Mouse (Mus musculus) gastrocnemius, adult 18-20 months (tissue): ENCODE results near the gene Plch1. TPM values are rescaled to one million over a fixed set of nuclear protein-coding genes. Genes with fewer than 3 reads are reported as not detected.

Experiments
- DNase-seq: peaks from one replicate; pipeline ENCODE4 v3.0.0; 2021; ENCODE audit warnings: low spot score
- total RNA-seq, 2 experiments: library from RNA; stranded (reverse); gene quantifications; 2 replicates each; pipeline ENCODE4 v1.2.3; 2021

Plch1 gene
- total RNA-seq, 2 experiments from 2014 or later: not detected

DNA sequence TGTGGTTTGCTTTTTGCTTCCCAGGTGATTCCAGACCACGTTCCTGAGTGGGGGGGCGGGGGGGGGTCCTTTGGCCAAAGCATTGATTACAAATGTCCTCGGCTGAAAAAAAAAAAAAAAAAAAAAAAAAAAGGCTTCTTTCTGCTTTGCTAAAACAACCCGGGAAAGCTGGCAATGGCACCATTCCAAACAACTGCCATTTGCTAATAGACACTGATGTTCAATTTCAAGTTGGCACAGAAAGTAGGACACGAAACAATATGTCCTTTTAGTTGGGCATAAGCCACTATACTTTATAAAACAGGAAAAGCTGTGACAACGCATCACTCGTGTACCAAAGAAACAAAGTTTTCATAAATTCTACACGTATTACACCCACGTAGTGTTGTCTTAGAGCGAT lies 36.6 kb downstream of the Plch1 start:
- no peak for DNase-seq

DNA sequence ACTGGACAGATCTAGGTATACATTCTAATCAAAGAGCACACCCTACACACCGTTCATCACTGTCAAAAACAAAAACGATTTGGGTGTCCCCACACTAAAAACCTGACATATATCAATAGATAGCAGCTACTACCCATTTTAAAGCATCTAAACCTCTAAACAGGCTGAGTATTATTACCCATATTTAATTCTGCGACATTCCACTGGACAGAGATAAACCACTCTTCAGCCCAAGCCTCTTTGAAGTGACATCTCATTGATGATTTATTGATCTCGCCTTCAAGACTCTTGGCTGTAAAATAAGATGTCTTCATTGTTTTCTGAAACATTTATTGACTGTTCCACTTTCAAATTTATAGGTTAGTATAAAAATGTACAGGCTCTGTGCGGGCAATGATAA lies 46.4 kb downstream of the Plch1 start:
- DNase-seq: no peak

DNA sequence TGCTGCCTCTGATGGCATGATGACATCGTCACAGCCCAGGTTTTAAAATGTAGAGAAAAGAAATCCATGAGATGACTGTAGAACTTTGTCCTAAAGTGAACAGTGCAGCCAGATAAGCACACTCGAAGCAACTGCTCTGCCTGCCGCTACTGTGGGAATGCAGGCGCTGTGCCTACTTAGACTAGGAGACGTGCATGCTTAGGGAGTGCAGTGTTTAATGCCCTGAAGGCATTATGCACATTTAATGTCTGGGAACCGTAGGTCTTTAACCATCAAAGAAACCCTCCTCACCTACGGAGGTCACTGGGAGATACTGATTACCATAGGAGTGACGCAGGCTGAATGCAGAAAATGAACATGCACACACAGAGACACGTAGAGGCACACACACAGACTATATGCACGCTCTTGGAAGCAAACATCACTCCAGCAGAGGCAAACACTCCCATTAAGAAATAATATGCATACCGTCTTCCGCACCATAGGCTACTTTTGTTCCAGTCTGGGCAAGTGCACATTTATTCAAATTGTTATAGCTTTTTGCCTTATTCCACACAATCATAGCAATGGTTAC lies 48.1 kb downstream of the Plch1 start:
- no peak for DNase-seq

DNA sequence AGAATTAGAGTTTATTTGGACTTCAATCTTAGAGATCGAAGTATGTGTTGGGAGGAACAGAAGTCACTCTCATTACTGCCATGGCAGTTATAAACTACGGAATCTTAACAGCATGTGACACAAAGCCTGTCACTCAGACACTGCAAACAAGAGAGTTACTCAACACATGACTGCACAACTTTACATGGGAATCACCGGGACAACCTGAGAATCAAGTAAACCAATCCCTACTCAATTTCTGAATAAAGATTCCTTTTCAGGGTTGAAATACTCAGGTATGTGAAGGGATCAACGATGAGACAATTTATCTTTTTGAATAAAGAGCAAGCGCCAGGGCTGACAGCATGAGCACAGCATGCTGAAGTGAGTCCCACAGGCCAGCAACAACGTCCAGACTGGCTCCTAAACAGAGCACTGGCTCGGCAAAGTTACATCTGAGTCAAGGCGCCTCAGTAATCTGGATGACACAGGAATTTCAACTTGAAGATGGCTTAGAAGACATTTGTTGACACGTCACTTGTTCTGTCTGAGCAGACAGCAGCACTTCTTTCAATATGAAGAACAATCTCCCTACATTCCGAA lies 49.4 kb downstream of the Plch1 start:
- no peak for DNase-seq

DNA sequence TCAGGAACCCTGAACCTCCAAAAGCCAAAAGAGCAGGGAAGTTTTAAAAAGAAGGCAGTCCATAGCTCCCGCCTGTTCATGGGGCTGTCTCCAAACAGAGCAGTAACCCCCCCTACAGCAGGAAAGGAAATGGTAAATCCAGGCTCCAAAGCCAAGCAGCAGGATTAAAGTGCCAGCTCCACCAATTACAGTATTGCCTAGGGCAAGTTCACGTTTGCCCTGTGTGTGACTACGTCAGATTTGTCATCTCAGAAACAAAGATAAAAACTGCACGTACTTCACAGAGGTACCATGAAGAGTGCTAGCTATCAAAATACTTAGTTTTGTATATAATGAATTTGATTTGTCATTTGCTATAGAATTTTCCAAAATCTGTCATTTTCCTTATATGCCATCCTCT lies 55.1 kb downstream of the Plch1 start:
- DNase-seq: no peak

DNA sequence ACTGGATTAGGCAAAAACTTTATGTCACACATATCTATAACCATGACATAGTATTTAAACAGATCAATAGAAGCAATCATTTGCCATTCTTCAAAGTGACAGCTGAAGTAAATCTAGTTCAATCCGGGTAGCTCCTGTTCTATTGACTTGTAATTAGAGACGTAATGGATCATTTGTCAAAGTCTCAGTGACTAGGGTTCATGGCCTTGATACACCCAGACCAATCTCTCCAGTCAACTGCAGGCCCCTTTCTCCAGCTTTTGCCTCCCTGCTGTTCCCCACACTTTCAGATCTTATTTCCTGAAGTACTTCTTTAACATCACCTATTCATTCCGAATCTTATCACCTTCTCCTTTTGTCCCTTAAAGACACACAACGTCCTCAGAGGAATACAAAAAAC lies 56.8 kb downstream of the Plch1 start:
- DNase-seq: no peak

DNA sequence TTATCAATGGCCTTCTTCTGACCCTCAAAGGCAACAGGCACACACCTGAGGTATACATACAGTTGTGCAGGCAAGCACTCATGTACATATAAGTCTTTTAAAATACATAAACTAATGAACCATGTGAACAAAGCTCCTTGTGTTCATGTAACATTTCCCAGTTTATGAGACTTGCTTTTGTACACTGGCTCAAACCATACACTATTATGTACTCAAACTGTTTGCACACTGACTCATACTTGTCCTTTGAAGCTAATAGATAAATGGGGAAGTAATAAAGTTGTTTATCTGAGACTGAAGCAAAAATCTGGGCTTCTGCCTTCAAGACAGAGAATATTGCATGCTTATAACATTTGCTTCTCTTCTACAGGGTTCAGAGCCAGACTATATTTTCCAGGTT lies 61.5 kb downstream of the Plch1 start:
- DNase-seq: no peak

DNA sequence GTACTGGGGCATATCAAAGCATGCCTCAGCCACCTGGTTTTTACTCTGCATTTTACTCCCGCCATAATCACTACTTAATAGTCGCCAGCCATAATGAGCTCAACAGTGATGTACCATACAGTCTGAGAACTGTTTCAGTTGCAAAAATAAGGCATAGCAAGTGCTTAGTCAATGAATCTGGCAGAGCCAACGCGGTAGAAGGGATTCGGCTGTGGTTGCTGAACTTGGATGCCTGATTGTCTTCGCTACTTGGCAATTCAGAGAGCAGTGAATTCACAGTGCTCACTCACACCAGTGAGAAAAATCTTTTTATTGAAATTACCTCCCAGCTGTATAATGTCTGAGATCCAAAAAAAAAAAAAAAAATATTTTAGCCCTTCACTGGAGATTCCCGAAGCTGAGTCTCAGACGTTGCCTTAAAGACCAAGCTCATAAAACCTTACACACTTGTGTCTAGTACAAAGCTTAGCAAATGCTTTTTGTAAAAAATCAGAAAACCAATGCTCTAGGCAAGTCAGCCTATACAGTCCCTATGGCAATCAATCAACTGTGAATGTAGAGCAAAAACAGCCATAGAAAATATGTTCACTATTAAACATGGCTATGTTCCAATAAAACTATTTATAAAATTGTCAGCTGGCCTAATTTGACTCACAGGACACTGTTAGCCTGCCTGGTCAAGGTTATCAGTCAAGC lies 62.2 kb downstream of the Plch1 start:
- DNase-seq: no peak

DNA sequence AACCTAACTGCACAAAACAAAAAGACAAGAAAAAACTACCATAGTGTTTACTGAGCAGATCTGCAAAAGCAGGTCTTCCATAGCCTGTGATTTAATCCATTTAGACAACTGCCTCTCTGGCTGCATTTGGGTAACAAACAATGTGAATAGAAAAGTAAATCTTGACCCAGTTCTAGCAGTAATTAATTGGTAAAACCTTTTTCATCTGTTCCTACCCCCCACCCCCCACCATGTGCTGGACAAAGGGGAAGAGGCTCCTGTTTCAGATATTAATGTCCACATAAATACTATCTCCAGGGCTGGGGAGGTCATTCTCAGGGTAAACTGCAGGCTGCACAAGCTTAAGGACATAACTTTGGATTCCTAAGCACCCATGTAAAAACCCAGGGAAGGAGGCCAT lies 63.5 kb downstream of the Plch1 start:
- DNase-seq: no peak

DNA sequence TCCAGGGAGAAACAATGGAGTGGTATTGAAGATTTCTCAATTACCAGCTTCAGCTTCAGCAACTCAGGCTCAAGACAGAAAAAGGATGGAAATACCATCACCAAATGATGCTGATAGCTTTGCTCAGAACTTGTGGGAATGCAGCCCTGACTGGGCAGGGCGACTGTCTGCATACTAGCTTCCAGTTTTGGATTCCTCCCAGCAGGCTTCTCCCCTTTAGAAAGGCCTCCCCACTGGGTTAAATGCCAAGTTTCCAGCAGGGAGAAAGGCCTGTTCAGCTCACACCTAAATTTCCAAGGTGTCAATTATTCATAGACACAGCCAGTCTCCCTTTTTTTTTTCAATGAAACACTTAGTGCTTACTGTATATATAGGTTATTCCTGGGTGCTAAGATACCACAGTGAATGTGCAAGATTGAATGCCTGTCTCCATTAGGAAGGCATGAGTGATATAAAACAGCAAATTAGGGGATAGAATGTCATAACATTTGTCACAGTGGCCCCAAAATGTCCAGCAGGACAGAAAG lies 75.3 kb downstream of the Plch1 start:
- DNase-seq: no peak

DNA sequence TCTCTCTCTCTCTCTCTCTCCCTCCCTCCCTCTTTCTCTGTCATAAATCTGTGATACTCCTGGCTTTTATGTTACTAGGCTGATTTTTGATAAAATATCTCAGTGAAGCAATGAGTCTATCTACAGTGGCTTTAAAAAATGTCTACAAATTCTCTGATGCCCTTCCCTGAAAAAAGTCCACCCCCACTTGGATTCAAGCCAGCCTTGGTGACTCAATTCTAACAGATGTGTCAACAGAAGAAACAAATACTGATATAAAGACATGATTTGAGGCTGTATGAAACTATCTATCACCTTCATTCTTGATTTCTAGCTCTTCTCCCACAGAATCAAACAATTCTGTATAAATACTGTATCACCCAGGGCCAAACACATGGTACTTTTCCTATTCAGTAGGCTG lies 76.6 kb downstream of the Plch1 start:
- DNase-seq: no peak

DNA sequence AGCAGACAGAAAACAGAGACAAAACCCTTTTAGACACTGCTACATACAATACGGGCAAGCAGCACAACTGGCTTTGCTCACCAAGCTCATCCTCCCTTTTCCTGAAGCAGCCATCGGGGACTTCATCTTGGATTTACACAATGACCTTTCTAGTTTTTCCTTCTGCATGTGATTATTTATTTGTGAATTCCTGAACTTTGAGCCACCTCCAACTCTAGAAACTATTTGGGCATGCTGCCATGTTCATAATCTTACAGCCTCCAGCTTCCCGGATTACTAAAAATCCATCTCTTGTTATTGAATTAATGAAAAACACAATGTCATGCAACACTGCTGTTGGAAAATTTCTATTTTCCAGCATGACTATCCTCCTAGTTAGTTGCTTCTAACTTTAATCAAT lies 84.1 kb downstream of the Plch1 start:
- peak; percentile 2 for DNase-seq

DNA sequence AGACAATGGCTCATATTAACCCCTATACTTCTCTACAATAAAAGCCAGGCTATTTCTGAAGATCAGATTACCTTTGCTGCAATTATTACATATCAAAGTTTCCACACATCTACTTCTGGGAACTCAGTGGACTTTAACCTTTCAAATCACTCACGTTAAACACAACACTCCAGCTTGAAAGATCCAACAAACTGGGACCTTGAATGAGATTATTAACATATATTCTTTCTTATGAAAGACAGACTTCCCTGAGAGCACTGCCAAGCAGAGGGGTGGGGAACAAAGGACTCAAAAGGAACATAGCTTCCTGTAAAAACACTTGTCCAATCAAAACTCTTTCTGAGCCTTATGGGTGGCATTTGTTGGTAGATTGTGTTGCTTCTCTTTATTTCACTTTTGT lies 85.1 kb downstream of the Plch1 start:
- DNase-seq: no peak

DNA sequence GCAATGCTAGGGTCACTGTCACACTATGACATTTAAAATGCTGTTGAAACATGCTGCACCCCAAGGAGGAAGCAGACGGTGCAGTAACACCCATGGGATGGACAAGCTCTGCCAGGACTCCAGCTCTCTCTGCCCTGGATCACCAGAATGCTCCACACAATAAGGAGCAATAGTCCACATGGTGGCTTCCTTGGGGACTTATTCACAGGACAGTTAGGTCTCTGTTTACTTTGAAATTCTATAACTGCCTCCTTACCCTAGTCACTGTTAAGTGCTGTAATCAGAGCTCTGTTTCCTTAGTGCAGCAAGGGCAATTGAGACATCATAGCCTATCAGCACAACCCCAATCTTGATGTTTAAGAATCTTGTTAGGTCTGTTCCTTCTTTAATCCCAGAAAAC lies 92.4 kb downstream of the Plch1 start:
- DNase-seq: no peak

DNA sequence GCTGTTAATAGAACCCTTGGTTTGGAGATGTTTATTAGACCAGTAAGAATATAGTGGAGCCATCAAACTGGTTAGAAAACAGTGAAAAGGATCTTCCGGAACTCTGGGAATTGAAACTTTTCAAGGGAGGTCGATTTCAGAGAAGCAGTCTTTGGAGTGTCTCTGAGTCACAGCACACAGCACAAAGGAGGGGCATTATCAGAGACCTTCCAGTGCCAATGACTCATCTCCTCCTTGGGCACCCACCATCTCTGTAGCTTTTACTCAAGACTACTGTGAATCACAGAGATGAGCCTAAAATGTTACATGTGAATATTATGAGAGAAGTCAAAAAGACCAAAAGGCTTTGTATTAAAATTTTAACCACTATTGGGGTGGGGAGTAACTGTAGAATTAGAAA lies 93.8 kb downstream of the Plch1 start:
- DNase-seq: no peak

DNA sequence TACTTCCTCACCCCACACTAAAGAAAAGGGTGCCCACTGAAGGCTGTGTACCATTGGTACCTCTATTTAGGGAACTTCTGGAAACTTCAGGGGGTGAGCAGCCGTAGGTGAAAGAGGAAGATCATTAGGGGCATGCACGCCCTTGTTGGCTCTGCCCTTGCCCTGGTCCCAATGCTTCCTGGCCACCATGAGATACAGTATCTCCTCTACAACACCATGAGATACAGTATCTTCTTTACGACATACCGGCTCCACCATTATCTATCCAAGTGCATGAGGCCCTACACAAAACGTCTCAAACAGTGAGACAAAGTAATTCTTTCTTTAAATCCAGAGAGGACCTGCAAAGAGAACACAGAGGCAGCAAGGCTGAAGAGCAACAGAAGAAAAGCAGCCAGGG lies 98.6 kb downstream of the Plch1 start:
- no peak for DNase-seq

DNA sequence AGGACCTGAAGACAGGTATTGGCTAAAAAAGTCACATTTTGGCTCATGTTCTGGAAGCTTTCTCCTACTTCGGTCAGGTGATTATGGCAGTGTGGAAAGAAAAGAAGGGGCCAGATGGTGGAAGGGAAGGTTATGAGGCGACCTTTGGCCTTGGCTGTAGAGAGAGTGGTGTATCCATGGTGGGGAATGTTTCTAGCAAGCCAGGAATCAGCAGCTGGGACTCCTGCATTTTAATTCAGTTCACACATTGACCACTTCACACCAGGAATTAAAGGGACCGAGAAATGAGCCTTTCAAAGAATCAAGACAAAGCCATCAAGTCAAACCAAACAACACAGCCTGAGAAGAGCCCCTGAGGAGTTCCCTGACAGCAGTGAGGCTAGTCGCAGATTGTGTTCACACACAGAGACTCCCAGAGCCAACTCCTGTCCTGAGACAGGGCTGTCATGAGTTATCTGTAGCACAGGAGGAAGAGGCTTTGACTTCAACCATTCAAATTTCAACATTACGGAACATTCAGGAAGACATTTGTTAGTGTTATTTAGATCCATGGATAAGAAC lies 112.4 kb downstream of the Plch1 start:
- DNase-seq: no peak

DNA sequence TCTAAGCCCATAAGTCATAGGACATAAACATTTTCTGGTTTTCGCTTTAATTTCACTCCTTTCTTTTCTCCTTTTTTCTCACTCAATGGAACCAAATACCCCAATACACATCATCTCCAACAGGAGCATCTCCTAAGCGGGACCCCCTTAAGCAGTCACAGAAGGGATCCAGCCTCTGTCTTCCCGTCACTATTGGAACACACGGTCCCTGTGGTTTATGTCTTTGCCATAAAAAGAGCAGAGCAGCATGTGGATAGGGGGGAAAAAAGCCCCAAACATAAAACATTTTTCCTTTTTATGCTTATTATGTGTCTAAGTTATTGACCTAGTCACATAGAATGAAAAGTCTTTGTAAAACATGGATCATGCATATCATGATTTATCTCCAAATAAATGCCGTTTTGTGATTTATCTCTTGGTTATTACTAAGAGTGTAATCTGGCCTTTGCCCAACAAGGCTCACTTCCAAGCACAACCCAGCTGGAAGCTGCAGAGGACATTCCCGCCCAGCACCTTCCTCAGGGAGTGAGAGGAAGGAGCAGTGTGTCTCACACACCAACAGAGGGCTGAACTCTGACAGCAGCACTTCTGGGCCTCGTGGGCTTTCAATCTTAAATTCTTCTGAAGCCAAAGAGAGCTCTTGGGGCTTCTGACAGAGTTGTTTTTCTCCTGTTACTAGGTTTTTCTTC lies 126.5 kb downstream of the Plch1 start:
- peak; percentile 59 for DNase-seq

DNA sequence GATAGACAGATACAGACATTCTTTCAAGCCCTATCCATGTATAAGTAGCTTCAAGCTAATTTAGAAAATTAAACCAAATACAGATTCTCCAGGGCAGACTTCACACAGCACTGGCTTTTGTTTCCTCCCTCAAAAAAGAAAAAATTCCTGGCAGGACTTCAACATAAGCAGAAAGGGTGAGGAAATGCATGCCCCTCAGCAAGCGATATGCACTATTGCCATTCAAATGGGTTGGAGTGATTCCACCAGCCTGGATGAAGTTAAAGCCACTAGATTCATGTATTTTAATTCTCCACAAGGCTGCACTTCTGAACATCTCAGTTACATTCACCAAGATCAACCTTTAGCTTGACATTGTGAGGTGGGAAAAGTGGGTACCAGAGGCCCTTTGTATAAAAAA lies 138.5 kb downstream of the Plch1 start:
- DNase-seq: no peak

DNA sequence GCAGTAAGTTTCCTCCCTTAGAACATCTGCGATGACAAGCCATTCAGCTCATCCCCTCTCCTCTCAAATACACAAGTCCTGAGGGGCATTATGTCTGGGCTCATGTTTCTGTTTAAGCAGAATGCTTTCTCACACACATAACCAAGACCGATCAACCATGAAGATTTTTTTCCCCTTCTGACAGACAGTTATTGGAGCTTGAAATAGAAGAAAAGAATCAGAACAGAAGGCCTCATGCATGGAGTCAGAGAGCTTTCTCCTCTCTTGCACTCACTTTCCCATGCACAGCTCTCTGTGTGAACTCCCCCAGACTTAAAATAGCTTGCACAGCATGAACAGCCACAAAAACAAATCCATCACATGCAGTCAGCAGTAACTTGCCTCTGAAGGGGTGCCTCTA lies 159.2 kb downstream of the Plch1 start:
- DNase-seq: no peak

DNA sequence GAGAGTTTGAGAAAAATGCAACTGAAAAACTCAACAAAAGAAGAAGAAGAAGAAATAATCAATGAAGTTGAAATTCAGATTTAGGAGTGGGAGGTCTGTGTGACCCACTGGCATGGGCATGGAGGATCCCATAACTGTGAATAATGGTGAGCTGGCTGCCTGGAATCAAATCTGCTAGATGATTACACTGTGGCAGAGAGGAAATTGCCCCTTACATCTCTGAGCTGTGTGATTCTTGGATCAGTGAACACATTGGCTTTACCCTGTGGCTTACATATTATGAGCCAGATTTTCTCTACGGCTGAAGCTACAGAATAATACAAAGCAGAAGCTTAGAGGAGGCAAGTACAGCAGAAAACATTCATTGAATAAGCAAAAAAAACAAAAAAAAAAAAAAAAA lies 170.9 kb downstream of the Plch1 start:
- DNase-seq: no peak

DNA sequence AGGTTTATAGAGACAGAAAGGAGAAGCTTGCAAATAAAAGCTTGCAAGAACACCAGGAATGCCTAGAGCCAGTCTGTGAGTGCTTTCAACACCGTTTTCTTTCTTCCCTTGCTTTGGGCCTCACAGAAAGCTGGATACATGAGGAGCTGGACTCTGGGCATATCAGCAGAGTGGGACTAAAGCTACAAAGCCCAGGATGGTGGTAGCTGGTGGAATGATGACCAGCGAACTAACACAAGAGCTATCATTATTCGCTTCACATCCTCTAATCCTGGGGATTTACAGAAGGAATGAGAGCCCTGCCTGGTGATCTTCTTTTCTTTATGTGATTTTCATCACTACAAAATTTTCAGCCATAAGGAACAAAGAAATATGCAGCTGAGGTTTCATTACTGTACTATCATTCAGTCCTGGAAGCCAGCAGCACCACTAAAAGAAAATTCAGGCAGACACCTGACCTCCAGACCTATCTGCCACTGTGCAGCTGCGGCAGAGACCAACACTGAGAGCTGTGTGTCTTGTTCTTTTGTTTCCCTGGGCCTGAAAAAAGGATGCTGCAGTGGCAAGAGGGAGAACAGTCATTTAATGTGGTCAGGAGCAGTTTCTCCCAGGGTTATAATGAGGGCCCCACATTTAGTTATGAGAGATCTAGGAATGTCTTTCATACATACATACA lies 172.5 kb downstream of the Plch1 start:
- DNase-seq: no peak
